Mouse (Mus musculus) megakaryocyte, embryonic 14.5 days (primary cell): Measurements from ENCODE around the gene Zfp93.

ENCODE experiments used
- FLI1 ChIP-seq: IDR thresholded peaks from 2 replicates; pipeline ENCODE4 v1.6.1; 2012; ENCODE audit warnings: low read length, inconsistent platforms, mixed read lengths
- GATA1 ChIP-seq: IDR thresholded peaks from 3 replicates; pipeline ENCODE4 v1.6.1; 2012; ENCODE audit warnings: mixed read lengths, low read length, inconsistent platforms, borderline replicate concordance

DNA sequence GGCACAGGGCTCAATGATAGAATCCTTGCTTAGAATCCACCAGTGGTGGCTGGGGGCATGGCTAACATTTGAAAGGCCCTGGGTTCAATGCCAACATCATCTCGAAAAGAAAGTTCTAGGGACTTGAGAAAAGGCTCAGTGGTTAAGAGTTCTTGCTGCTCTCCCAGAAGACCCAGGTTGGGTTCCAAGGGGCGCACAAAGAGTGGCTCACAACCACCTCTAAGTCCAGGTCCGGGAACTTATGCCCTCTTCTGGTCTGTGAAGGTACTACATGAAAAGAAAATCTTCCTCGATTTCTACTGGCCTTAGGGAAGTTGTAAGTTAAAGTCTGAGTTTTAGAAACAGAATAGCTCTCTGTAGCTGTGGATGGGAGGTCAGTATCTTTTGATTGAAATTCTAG is 15.9 kb downstream of the Zfp93 start:
- TF ChIP-seq GATA1 (no peak), FLI1 (no peak)
